Mouse (Mus musculus): ENCODE data around the gene Cd247.

DNA sequence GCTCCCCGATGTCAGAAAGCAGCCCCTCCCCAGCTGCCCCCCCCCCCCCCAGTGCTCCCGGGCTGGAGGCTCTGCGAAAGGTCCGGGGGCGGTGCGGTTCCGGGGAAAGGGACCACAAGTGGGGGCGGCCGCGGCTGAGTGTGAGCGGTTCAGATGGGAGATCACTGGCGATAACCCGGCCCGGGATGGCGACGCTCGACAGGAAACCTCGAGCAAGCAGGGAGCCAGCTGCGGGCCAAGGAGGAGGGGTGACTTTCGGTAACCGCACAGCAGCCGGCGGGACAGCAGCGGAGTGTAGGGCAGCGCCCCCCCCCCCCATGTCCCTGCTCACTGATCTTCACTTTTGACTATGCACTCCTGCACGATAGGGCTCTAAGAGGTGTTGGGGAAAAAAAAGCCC, 56.5 kb downstream of the Cd247 start:
- TF ChIP-seq POLR2A (IDR thresholded peaks at IDR 0.05; ENCODE audit: borderline replicate concordance, extremely low read depth, insufficient read depth, insufficient read length, poor library complexity, severe bottlenecking), result no peak
- TF ChIP-seq CTCF (IDR thresholded peaks at IDR 0.05; ENCODE audit: borderline replicate concordance, extremely low read depth, insufficient read depth, insufficient read length), result no peak
